Mouse (Mus musculus): Measurements from ENCODE around the gene Mdm2. TPM values are rescaled to one million over a fixed set of nuclear protein-coding genes. Genes with fewer than 3 reads are reported as not detected.
"Not testable (repeated sequence)": the region's sequence is repeated elsewhere in the genome, so short reads cannot be mapped to it uniquely, and the experiment has no call there.

Gene Mdm2
- total RNA-seq, 2 experiments from 2014 or later: 45.6 to 58.8 TPM

DNA sequence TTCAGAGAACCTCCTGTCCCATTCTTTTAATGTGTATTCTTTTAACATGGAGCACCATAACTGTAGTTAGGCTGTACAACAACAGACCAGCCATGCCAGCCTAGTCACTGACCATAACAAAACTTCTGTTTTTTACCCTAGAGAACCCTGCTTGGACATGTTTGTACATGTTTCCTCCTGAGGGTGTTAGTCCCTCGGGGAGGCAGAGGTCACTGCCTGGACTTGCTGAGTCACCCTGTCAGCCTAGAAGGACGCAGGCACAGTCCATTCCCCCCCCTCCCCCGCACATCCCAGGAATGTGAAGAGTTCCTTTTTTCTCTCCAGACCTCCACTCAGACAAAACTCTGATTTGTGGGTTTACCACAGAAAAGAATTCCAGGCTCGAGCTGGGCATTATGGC, 7.0 kb upstream of the Mdm2 start:
- no peak for ATAC-seq (replicated peaks; ENCODE audit: low FRiP score, low TSS enrichment, poor library complexity, severe bottlenecking)

DNA sequence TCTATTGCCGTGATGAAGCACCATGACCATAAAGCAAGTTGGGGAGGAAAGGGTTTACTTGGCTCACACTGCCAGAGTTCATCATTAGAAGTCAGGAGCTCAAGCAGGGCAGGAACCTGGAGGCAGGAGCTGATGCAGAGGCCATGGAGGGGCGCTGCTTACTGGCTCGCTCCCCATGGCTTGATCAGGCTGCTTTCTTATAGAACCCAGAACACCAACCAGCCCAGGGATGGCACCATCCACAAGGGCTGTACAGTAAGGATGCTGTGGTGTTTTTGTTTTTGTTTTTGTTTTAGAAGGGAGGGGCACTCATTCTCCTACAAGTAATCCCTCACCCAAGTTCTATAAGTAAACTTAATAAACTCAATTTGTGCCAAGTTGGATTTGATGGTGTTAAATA, 6.1 kb upstream of the Mdm2 start:
- ATAC-seq (replicated peaks; ENCODE audit: low FRiP score, low TSS enrichment, poor library complexity, severe bottlenecking): no peak

DNA sequence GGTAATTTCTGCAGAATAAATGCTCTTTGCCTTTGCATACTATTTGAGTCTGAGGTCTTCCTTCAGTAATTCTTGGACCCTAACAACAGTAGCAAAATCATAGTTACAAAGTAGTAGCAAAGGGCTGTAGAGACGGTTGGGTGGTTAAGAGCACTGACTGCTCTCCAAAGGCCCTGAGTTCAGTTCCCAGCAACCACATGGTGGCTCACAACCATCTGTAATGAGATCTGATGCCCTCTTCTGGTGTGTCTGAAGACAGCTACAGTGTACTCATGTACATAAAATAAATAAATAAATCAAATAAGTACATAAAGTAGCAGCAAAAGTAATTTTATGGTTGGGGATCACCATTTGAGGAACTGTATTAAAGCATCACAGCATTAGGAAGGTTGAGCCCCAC, 5.1 kb upstream of the Mdm2 start:
- not testable (repeated sequence) for ATAC-seq (replicated peaks; ENCODE audit: low FRiP score, low TSS enrichment, poor library complexity, severe bottlenecking)

DNA sequence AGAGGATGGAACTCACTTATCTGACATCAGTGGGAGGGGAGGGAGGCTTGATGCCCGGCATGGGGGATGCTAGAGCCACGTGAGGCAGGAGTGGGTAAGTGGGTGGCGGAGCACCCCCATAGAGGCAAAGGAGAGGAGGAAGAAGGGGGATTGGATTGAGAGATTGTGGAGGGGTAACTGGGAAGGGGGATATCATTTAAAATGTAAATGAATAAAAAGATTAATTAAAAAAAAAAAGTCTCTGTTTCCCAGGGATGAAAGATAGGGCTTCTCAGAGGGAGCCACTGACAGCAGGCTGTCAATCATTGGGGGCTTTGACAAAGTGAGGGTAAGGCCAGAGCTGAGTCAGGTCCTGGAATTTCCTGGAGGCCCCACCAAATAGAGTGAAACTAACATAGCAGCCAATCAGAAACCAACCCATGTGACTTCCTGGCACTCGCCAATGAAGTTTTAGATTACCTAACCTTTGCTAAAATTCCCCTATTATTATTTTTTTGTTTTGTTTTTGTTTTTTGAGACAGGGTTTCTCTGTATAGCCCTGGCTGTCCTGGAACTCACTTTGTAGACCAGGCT, 4.5 kb upstream of the Mdm2 start:
- ATAC-seq (replicated peaks; ENCODE audit: low FRiP score, low TSS enrichment, poor library complexity, severe bottlenecking): no peak

DNA sequence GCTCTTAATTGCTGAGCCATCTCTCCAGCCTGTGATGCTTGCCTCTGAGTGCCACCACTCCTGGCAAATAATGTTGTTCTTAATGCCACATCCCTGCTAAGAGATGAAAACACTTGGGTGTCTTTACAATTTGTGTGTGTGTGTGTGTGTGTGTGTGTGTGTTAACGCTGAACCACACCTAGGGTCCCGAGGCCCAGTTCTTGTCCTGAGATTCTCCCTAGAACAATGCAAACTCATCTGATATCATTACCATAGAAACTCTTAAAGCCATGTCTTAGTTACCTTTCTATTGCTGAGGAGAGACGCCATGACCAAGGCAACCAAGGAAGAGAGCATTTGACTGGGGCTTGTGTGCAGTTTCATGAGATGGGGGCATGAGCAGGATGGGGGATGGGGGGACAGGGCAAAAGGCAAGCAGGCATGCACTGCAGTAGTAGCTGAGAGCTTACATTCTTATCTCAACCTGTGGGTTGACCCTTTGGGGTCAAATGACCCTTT, 3.5 kb upstream of the Mdm2 start:
- ATAC-seq (replicated peaks; ENCODE audit: low FRiP score, low TSS enrichment, poor library complexity, severe bottlenecking): no peak

DNA sequence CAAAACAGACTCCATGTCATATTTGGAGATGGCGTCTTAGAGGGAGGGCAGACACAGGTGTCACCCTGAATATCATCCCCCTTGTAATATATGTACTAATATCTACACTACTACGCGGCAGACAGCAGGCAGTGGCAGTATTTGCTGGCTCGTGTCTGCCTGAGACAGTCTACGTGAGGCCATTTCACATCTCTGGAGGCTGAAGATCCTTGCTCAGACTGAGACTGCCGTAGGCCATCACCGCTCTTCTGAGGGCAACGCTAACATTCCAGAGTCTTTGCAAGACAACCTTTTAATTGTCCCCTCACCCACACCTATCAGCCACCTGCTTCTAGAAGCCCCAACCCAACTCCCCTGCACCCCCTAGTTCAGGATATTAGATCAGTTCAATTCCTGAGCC, 2.9 kb upstream of the Mdm2 start:
- no peak for ATAC-seq (replicated peaks; ENCODE audit: low FRiP score, low TSS enrichment, poor library complexity, severe bottlenecking)

DNA sequence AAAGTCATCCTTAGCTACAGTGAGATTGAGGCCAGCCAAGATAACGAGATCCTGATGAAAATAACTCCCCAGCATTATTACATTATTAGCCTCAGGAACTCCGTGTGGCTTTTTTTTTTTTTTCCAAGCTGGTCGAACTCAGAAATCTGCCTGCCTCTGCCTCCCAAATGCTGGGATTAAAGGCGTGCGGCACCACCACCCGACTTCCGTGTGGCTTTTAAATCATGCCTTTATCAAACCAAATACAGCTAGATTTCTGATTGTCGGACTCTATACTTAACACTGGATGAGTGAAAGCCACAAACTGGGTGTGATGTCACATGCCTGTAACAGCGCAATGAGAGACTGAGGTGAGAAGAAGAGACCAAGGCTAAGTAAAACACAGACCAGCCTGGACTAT, 2.3 kb upstream of the Mdm2 start:
- no peak for ATAC-seq (replicated peaks; ENCODE audit: low FRiP score, low TSS enrichment, poor library complexity, severe bottlenecking)

DNA sequence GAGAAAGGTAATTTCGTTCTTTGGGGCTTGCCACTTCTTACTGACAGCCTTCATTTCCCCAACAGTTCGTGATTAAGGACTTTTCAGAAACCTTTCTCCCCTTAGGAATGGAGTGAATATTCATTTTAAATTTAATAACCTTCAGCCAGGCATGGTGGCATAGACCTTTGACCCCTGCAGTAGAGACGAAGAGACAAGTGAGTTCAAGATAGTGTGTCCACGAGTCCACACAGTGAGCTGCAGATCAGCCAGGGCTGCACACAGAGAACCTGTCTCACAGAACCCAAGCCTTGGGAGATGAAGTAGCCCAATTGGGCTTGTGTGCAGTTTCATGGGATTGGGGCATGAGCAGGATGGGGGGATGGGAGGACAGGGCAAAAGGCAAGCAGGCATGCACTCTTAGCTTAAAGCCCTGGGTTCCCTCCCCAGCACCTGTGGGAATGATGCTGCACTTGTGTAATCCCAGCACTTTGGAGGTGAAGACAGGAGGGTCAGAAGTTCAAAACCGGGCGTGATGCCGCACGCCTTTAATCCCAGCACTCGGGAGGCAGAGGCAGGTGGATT, 1.7 kb upstream of the Mdm2 start:
- no peak for ATAC-seq (replicated peaks; ENCODE audit: low FRiP score, low TSS enrichment, poor library complexity, severe bottlenecking)

DNA sequence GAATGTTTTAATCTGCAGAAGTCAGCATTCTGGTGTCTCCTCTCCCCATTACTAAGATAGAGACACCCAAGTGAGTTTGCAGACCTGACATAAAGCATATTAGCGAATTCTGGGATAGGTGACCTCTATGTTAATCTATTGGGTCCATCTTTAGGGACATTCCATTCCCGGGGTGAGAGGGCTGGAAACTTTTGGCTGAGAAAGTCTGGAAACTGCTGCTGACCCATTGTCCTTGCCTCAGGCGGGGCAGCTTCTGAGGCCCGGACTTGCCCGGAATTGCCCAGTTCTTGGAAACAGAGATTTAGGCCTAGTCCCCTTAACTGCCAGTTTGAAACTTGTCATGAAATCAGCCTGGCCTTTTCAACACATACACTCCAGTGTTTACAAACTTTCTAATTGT, 850 bp upstream of the Mdm2 start:
- no peak for ATAC-seq (replicated peaks; ENCODE audit: low FRiP score, low TSS enrichment, poor library complexity, severe bottlenecking)

DNA sequence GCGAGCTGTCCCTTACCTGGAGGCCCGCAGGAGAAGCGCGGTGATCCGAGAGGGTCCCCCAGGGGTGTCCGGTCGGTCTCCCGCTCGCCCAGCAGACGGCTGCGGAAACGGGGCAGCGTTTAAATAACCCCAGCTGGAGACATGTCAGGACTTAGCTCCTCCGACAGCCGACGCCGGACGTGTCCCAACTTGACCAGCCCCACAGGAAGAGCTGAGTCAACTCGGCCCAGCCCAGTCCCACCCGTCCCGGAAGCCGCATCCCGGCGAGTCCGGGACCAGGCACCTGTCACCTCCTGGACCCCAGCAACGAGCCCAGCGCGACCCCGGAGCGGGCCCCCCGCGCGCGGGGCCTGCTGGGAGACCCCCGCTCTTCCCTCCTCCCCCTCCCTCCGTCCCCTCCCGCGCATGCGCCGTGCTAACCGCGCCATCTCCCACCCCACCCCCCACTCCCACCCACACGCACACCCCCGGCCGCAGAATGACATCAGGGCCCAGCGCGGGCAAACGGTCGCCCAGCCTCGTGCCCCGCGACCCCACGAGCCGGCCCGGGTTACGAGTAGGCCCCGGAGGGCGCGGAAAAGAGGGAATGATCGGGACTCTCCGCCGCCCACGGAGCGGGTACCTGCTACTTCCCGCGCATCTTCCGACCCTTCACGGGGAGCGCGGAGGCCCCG, 491 bp downstream of the Mdm2 start:
- ATAC-seq (replicated peaks; ENCODE audit: low FRiP score, low TSS enrichment, poor library complexity, severe bottlenecking): peak; percentile 32

DNA sequence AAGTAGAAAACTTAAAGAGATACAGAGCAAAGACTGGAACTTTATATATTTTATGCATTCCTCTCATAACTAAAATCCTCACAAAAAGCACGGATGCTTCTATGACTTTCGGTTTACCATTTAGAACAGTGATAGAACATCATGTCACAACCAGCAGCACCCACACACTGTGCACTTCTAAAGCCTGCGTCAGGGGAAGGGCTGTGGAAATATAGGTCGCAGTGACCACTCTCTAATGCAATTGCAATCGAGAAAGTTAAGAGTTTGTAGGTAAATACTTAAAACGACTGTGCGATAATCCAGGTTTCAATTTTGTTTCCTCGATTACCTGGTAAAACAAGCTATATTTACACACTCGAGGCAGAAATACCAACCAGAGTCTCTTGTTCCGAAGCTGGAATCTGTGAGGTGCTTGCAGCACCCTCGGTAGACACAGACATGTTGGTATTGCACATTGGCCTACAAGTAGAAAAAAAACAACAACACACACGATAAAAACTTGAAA, 1.2 kb downstream of the Mdm2 start:
- ATAC-seq (replicated peaks; ENCODE audit: low FRiP score, low TSS enrichment, poor library complexity, severe bottlenecking): no peak

DNA sequence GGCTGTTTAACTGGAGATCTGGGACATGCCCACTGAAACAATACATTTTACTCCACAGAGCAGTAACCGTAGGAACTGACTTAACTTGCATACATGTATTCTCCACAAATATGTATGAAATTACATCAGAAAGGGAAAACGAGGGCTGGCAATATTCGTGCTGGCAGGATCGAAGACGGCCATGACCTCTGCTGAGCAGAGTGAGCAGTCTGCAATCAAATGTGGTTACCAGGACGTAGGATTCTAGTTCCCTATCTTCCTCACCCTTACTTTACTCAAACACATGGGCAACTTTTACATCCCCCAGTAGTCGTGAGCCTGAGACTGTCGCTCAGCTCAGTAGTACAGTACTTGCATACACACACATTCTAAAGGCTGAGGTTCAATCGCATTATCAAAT, 1.7 kb downstream of the Mdm2 start:
- peak; percentile 43 for ATAC-seq (replicated peaks; ENCODE audit: low FRiP score, low TSS enrichment, poor library complexity, severe bottlenecking)

DNA sequence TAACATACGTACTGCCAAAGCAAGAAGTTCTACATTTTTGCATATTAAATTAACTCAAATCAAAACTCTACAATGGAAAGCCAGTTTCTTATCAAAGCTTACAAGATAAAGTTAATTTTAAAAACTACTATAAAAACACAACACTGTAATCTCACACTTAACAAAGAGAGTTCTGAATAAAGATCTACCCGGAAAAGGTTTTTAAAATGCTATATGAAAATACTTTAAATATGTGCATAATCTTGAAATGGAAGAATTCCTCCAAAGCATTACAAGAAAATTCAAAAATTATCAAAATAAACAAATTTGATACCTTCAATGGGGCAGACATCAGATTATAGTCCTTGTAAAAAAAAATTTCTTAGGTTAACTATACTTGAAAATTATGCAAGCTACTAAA, 2.2 kb downstream of the Mdm2 start:
- no peak for ATAC-seq (replicated peaks; ENCODE audit: low FRiP score, low TSS enrichment, poor library complexity, severe bottlenecking)

DNA sequence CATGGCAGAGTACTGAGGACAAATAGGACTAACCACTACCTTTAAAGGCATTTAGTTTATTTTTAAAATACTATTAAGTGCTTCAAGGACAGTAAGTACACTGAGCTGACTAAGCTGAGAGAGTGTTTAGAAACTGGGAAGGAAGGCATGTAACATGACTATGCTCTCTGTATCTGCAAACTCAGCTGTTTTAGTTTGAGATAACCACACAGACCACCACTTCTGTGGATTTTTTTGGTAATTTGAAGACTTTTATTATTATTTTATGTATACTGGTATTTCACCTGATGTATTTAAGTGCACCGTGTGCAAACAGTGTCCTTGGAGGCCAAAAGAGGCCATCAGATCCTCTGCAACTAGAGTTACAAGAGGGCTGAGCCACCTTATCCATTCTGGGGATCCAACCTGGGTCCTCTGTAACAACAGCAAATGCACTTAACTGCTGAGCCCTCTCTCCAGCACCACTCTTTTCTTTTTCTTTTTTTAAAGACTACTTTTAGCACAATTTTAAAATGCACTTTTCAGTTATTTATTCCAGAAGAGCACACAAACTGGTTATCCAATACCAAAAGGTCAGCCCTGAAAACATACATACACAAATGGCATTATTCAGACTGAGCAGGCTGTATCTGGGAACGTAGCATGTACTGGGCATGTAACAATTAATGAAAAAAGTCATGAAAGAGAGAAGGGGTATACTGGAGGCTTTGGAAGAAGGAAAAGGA, 3.3 kb downstream of the Mdm2 start:
- ATAC-seq (replicated peaks; ENCODE audit: low FRiP score, low TSS enrichment, poor library complexity, severe bottlenecking): no peak

DNA sequence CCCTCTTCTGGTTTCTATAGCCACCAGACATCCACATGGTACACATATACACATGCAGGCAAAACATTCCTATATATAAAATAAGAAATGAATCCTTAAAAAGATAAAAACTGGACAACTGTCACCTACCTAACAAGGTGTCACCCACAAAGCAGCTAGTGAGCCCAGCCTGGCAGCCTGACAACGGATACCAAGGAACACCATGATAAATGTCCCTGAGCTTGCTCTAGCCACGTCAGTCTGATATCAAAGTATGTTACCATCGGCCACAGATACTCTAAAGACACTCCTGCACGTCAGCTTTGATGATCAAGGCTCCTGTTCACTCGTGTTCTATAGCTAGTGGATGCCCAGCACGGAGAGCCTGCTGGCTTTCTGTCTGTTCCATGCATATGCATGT, 4.1 kb downstream of the Mdm2 start:
- no peak for ATAC-seq (replicated peaks; ENCODE audit: low FRiP score, low TSS enrichment, poor library complexity, severe bottlenecking)

DNA sequence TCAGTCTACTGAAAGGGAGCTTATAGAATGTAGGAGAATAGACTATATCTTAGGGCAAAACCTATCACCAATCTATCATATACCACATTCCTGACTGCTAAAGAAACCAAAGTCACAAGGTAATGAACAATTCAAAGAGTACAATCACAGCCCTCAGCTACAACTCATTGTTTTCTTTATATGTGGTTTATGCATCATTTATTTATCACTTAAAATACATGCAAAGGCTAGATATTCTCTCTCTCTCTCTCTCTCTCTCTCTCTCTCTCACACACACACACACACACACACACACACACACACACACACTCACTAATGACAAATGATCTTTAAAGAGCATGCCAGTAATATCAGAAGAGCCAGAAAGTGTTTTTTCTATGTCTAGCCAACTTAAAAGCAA, 4.8 kb downstream of the Mdm2 start:
- no peak for ATAC-seq (replicated peaks; ENCODE audit: low FRiP score, low TSS enrichment, poor library complexity, severe bottlenecking)

DNA sequence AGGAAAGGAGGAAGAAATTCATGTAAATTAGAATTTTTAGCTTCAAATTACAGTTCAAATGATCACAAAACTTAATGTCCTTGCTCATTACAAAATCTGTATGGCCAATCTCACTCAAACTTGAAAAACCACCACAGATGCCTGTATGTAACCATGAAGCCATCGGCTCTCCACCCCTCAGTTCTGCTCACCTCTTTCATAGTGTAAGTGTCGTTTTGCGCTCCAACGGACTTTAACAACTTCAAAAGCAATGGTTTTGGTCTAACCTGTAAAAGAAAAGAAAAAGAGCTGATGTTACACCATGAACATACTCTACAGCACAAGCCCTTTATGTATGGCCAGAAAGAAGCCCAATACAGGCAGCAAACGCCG, 5.6 kb downstream of the Mdm2 start:
- ATAC-seq (replicated peaks; ENCODE audit: low FRiP score, low TSS enrichment, poor library complexity, severe bottlenecking): no peak

DNA sequence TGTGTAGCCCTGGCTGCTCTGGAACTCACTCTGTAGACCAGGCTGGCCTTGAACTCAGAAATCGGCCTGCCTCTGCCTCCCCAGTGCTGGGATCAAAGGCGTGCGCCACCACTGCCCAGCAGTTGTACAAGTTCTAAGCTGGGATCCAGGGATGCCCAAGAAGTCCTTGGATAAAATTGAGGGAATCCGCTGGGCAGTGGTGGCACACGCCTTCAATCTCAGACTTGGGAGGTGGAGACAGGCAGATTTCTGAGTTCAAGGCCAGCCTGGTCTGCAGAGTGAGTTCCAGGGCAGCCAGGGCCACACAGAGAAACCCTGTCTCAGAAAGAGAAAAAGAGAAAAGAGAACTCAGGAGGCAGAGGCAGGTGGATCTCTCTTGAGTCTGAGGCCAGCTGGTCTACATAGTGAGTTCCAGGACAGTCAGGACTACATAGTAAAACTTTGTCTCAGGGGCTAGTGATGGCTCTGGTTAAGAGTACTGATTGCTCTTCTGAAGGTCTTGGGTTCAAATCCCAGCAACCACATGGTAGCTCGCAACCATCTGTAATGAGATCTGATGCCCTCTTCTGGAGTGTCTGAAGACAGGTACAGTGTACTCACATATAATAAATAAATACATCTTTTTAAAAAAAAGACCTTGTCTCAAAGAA, 6.1 kb downstream of the Mdm2 start:
- ATAC-seq (replicated peaks; ENCODE audit: low FRiP score, low TSS enrichment, poor library complexity, severe bottlenecking): not testable (repeated sequence)

DNA sequence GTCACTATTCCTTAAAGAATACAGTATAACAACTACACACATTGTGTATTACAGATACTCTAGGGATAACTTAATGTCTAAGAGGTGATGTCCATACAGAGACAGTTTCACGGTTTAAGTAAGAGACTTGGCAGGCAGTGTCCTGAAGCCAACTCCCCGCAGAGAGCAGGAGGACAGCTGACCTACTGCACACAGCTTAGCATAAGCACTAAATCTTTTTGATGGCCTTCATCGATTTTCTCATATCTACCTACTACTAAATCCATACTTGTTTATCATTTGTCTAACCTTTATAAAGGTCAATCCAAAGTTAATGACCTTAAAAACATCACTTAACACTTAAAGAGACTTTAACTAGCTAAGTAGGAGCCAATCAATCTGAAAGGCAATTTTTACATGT, 7.1 kb downstream of the Mdm2 start:
- ATAC-seq (replicated peaks; ENCODE audit: low FRiP score, low TSS enrichment, poor library complexity, severe bottlenecking): no peak

Data from megakaryocyte-erythroid progenitor cell, adult 5-6 weeks (primary cell).